Mouse (Mus musculus) kidney, adult 2 months (tissue): ENCODE measurements around the gene Magi1.

Experiments
- CTCF ChIP-seq: fragments of 200-500 bp; conservative IDR thresholded peaks from 2 replicates; pipeline ENCODE4 v1.5.1; 2011; ENCODE audit warnings: low read depth, mild to moderate bottlenecking, control low read depth, low read length, moderate library complexity, mixed read lengths; ENCODE audit not compliant: insufficient read depth, insufficient read length
- POLR2A ChIP-seq: fragments of 200-500 bp; IDR thresholded peaks from one replicate; pipeline ENCODE4 v1.6.1; 2011; ENCODE audit warnings: low read depth, low read length, control low read depth

DNA sequence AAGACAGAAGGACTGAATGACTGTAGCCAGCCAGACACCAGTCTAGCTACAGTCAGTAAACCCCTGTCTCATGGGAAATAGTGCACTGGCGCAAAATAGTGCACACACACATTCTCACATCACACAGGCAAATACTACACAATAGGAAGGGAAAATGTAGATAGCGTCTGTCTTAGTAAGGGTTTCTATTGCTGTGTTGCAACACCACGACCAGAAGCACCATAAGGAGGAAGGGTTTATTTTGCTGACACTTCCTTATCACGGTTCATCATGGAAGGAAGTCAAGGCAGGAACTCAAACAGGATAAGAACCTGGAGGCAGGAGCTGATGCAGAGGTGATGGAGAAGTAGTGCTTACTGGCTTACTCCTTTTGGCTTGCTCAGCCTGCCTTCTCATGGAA, 14.5 kb downstream of the Magi1 start:
- no peak for TF ChIP-seq CTCF
- no peak for TF ChIP-seq POLR2A
